Mouse (Mus musculus) layer of hippocampus, adult 2 months (tissue): Measurements from ENCODE around the gene Pcbd1. TPM values are rescaled to one million over a fixed set of nuclear protein-coding genes. Genes with fewer than 3 reads are reported as not detected.

Experiments used
- DNase-seq, 2 experiments: peaks; one replicate each; pipeline ENCODE4 v3.0.0; 2022; ENCODE audit warnings: low spot score in 2 of 2
- H3K27ac ChIP-seq: fragments of 200-600 bp; 2 replicates; pipeline ENCODE4 v1.8.1; 2022
- H3K4me3 ChIP-seq: fragments of 200-600 bp; 2 replicates; pipeline ENCODE4 v1.8.1; 2022; ENCODE audit warnings: mild to moderate bottlenecking
- CTCF ChIP-seq: fragments of 200-600 bp; conservative IDR thresholded peaks from 2 replicates; pipeline ENCODE4 v1.8.1; 2022; ENCODE audit warnings: antibody characterized with exemption, mild to moderate bottlenecking, moderate library complexity
- long read RNA-seq, 2 experiments: library from polyadenylated mRNA; stranded (forward); transcript quantifications; one replicate each; pipeline ENCODE4 v2.0.0; 2021; ENCODE audit warnings: borderline mapping rate in 2 of 2
- total RNA-seq, 2 experiments: library from RNA; stranded (reverse); gene quantifications; 2 replicates each; pipeline ENCODE4 v1.2.3; 2021

The Pcbd1 gene
- total RNA-seq = 10 to 100 TPM; 11.2 to 11.7 TPM
- long read RNA-seq, experiment 1, transcript Pcbd1-201 (4 exons, 789 nt) = major isoform, 8 of 9 reads
- long read RNA-seq, experiment 1, partial matches to known transcripts = 1 of 9 reads
- long read RNA-seq, experiment 1, other reads (novel, unspliced or antisense) = 0 of 9 reads
- long read RNA-seq, experiment 2, partial matches to known transcripts = 1 of 6 reads
- long read RNA-seq, experiment 2, other reads (novel, unspliced or antisense) = 0 of 6 reads

DNA sequence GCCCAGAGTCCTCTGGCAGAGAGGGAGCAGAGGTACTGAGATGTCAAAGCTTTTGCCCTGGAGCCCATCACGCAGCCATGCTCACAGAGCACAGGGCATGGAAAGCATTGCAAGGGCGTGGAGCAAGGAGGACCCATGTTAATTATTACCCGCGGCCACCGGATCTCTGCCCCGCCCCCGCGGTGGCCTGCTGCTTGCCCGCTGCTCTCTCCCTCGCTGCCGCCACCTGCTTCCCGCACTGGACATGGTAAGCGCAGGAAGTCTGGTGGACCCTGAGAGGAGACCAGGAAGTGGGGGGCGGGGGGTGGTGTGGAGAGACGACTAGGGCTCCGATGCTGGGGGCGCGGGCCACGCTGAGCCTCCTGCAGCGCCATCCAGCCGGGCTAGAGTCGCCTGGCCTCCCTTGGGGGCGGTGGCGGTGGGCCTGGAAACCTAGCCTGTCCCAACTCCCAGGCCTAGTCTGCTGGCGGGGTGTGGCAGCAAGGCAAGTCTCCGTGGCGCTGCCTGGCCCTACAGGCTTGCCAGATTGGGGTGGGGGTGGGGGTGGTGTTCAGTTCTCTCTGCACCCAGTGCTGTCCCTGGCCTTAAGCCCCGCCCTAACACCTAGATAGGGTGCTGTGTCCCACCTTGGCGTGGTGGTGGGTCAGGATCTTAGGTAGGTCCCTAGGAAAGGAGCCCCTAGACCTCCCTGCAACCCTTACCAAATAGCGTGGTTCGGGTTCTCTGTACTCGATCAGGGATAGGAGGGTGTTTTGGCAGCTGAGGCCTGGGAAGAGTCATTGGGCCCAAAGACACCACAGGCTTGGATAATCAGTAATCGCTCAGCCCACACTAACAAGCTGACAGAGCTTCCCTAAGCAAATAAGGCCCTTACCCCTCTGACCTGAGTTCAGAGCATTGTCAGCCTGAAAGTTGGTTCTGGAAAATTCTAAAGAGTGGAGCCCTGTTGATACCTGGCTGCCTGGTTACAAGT is at the start of gene Pcbd1:
Gene Pcbd1, plus strand, starts transcription at position 162 of the 973 bp plus-strand sequence.
- Histone ChIP-seq H3K27ac (peak within 1 kb of the TSS; percentile 39; the same call in 1 of the 2 replicates), H3K4me3 (peak within 1 kb of the TSS; percentile 48)
- no peak for DNase-seq
- TF ChIP-seq CTCF = no peak

DNA sequence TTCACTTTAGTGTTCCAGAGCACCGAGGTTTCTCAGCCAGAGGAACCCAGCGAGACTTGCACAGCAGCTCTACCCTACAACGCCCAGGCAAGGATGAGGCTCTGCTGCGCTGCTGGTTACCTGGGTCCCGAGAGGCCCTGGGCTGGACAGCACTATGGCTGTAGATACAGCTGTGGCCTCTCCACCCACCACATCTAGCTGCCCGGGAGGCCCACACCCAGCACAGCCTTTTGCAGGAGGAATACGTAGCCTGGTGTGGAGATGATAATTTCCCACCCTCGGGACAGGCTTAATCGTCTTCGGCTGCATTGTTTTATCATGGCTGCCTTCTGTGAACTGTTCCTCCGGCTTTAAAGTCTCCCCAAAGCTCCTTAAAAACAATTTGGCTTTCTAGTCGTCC is 49.5 kb upstream of the Pcbd1 start:
- H3K4me3 ChIP-seq = no peak overlapping the region
- no peak for TF ChIP-seq CTCF
- DNase-seq = no peak
- H3K27ac ChIP-seq = no peak overlapping the region

GRCm38 (mm10) chr10:61045081-61045480 is 44.0 kb upstream of the Pcbd1 start:
- no peak for DNase-seq
- H3K27ac ChIP-seq = no peak overlapping the region
- no peak overlapping the region for H3K4me3 ChIP-seq
- TF ChIP-seq CTCF = no peak

DNA sequence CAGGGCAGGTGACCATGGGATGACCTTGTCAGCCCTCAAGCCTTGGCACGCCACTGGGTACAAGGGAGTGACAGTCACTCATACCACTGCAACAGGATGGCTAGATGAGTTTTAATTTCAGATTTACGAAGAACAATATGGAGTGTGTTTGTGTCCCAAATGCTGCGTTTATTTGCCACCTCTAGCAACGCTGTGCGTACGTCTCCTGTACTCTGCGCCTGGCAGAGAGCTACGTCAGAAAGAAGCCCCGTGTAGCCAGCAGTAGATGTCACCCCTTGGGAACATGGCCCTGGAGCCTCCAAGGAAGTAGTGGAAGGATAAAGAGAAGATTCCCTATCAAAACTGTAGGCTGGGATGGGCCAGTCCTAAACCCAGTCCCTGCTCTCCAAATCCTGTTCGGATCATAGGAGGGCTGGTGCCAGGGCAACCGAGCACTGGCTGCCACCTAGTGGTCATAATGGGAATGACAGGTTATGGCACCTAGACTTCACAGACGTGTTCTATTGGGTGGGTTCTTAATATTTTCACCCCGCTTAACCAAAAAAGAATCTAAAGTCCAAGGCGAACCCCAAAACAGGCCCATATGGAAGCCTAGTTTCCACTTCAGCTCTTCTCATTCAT is 37.0 kb upstream of the Pcbd1 start:
- no peak overlapping the region for H3K4me3 ChIP-seq
- DNase-seq = peak; percentile 53 to 79
- peak; percentile 99 for TF ChIP-seq CTCF
- H3K27ac ChIP-seq = no peak overlapping the region

DNA sequence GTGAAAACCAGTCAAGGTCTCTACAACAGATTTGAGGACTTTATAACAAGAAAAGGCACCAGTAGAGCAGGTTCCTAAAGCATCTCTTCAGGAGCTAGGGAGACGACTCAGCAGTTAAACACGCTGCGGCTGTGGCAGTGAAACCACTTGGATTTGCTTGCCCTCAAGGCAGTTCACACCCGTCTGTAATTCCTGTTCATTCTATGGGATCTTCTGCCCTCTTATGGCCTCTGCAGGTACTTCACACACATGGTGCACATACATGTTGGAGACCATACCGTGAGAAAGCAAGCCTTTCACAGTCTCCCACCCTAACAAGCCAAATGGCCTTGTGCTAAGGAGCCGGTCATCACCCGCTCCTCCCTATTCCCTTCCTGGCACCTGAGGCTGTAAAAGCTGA is 32.5 kb upstream of the Pcbd1 start:
- TF ChIP-seq CTCF = no peak
- DNase-seq = no peak
- Histone ChIP-seq H3K27ac (no peak overlapping the region), H3K4me3 (no peak overlapping the region)

DNA sequence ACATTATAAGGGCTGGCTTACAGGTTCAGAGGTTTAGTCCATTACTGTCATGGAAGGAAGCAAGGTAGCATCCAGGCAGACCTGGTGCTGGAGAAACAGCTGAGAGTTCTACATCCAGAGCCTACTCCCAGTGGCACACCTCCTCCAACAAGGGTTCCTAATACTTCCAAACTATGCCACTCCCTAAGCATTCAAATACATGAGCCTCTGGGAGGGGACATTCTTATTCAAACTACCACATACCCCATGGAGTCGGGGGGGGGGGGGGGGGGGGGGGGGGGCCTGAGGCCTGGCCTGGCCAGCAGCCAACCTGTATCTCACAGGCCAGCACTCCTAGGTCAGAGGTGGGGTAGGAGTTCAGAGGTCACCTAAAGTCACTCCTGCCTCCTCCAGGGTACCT is 30.0 kb upstream of the Pcbd1 start:
- no peak for DNase-seq
- TF ChIP-seq CTCF = no peak
- H3K27ac ChIP-seq = no peak overlapping the region
- H3K4me3 ChIP-seq = no peak overlapping the region

GRCm38 (mm10) chr10:61059543-61060110 is 29.5 kb upstream of the Pcbd1 start:
- TF ChIP-seq CTCF = no peak
- no peak for DNase-seq
- Histone ChIP-seq H3K4me3 (no peak overlapping the region), H3K27ac (no peak overlapping the region)

DNA sequence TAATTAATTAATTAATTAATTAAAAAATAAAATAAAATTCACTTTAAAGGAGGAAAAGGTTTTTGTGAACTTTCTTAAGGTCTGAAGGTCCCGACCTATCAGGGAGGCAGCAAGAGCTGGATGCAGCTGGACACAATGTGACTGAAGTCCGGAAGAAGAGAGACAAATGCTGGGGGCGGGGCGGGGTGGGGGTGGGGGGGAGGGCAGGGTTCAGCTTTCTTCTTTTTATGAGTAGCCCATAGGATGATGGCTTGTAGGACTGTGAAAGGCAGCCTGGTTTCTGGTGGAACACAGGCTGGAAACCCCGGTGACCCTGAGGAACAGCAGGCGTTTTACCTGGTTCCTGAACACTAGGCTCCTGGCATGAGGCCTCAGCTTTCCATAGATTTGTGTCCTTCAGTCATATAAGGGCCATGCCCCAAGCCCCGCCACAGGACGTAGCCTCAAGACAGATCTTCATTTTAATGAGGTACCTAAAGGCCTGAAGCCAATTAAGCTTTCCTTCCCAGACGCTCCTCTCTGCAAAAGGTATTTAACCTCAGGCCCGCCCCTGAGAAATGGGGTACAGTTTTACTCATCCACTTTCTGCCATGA is 25.8 kb upstream of the Pcbd1 start:
- no peak for TF ChIP-seq CTCF
- H3K27ac ChIP-seq = no peak overlapping the region
- no peak overlapping the region for H3K4me3 ChIP-seq
- no peak for DNase-seq

GRCm38 (mm10) chr10:61064635-61065034 is 24.5 kb upstream of the Pcbd1 start:
- no peak overlapping the region for H3K4me3 ChIP-seq
- no peak for TF ChIP-seq CTCF
- DNase-seq = no peak
- no peak overlapping the region for H3K27ac ChIP-seq

- no peak overlapping the region for H3K4me3 ChIP-seq
- no peak for DNase-seq
- H3K27ac ChIP-seq = no peak overlapping the region
- no peak for TF ChIP-seq CTCF
These were observed 23.7 kb upstream of the Pcbd1 start for GRCm38 (mm10) chr10:61065287-61066005.

- DNase-seq = peak; percentile 55 to 73
- no peak overlapping the region for H3K4me3 ChIP-seq
- H3K27ac ChIP-seq = no peak overlapping the region
- peak; percentile 87 for TF ChIP-seq CTCF
These were observed 20.5 kb upstream of the Pcbd1 start for GRCm38 (mm10) chr10:61068436-61069192.
